Mouse (Mus musculus): ENCODE data around the gene Gm28308. TPM values are rescaled to one million over a fixed set of nuclear protein-coding genes. Genes with fewer than 3 reads are reported as not detected.

Gm28308 gene
- polyA plus RNA-seq, 1 experiment = not detected

- no peaks in the 10 kb centered on the region for H3K36me3 ChIP-seq (ENCODE audit: control insufficient read depth)
- no peaks in the 10 kb centered on the region for H3K9me3 ChIP-seq (ENCODE audit: control insufficient read depth, low read length)
- H3K27me3 ChIP-seq (ENCODE audit: control insufficient read depth) = peaks cover 100% of the 10 kb centered on the region
- no peaks in the 10 kb centered on the region for H3K4me1 ChIP-seq (ENCODE audit: control insufficient read depth)
- TF ChIP-seq GATA1 (IDR thresholded peaks at IDR 0.05; ENCODE audit: low read length) (no peak), TAL1 (IDR thresholded peaks at IDR 0.05; ENCODE audit: low read length) (no peak)
- no peak overlapping the region for H3K4me3 ChIP-seq (replicated peaks)
These were observed 28.0 kb upstream of the Gm28308 start for GRCm38 (mm10) chr6:52241001-52241621.

GRCm38 (mm10) chr6:52240389-52241000 is 27.4 kb upstream of the Gm28308 start, which contains the start of gene Hoxa10:
Hoxa10 (minus strand) TSS chr6:52240854.
- Histone ChIP-seq H3K9me3 (ENCODE audit: control insufficient read depth, low read length) (no peaks in the 10 kb centered on the region), H3K27me3 (ENCODE audit: control insufficient read depth) (peaks cover 100% of the 10 kb centered on the region), H3K4me1 (ENCODE audit: control insufficient read depth) (no peaks in the 10 kb centered on the region), H3K36me3 (ENCODE audit: control insufficient read depth) (no peaks in the 10 kb centered on the region), H3K4me3 (replicated peaks) (no peak within 1 kb of the TSS)
- TF ChIP-seq TAL1 (IDR thresholded peaks at IDR 0.05; ENCODE audit: low read length) = no peak
- no peak for TF ChIP-seq GATA1 (IDR thresholded peaks at IDR 0.05; ENCODE audit: low read length)

- no peaks in the 10 kb centered on the region for H3K9me3 ChIP-seq (ENCODE audit: control insufficient read depth, low read length)
- H3K4me1 ChIP-seq (ENCODE audit: control insufficient read depth) = no peaks in the 10 kb centered on the region
- peaks cover 100% of the 10 kb centered on the region for H3K27me3 ChIP-seq (ENCODE audit: control insufficient read depth)
- H3K36me3 ChIP-seq (ENCODE audit: control insufficient read depth) = no peaks in the 10 kb centered on the region
- no peak overlapping the region for H3K4me3 ChIP-seq (replicated peaks)
- TF ChIP-seq GATA1 (IDR thresholded peaks at IDR 0.05; ENCODE audit: low read length) = no peak
- TF ChIP-seq TAL1 (IDR thresholded peaks at IDR 0.05; ENCODE audit: low read length) = no peak
These were observed 26.7 kb upstream of the Gm28308 start for GRCm38 (mm10) chr6:52239625-52240388.

- peaks cover 100% of the 10 kb centered on the region for H3K27me3 ChIP-seq (ENCODE audit: control insufficient read depth)
These were observed 25.8 kb upstream of the Gm28308 start for GRCm38 (mm10) chr6:52238976-52239375.

GRCm38 (mm10) chr6:52238155-52238545 is 25.0 kb upstream of the Gm28308 start:
- H3K9me3 ChIP-seq (ENCODE audit: control insufficient read depth, low read length) = no peaks in the 10 kb centered on the region; the same call in 1 of the 2 replicates
- TF ChIP-seq TAL1 (IDR thresholded peaks at IDR 0.05; ENCODE audit: low read length) (no peak), GATA1 (IDR thresholded peaks at IDR 0.05; ENCODE audit: low read length) (no peak)
- H3K27me3 ChIP-seq (ENCODE audit: control insufficient read depth) = peaks cover 100% of the 10 kb centered on the region
- no peaks in the 10 kb centered on the region for H3K4me1 ChIP-seq (ENCODE audit: control insufficient read depth)
- no peaks in the 10 kb centered on the region for H3K36me3 ChIP-seq (ENCODE audit: control insufficient read depth)
- H3K4me3 ChIP-seq (replicated peaks) = no peak overlapping the region

More at GRCm38 (mm10) chr6:52238976-52239375, 25.8 kb upstream of the Gm28308 start:
- Histone ChIP-seq H3K9me3 (ENCODE audit: control insufficient read depth, low read length) (no peaks in the 10 kb centered on the region; the same call in 1 of the 2 replicates), H3K36me3 (ENCODE audit: control insufficient read depth) (no peaks in the 10 kb centered on the region), H3K4me1 (ENCODE audit: control insufficient read depth) (no peaks in the 10 kb centered on the region), H3K4me3 (replicated peaks) (no peak overlapping the region)
- TF ChIP-seq TAL1 (IDR thresholded peaks at IDR 0.05; ENCODE audit: low read length) (no peak), GATA1 (IDR thresholded peaks at IDR 0.05; ENCODE audit: low read length) (no peak)

- TF ChIP-seq TAL1 (IDR thresholded peaks at IDR 0.05; ENCODE audit: low read length) = no peak
- no peak for TF ChIP-seq GATA1 (IDR thresholded peaks at IDR 0.05; ENCODE audit: low read length)
- peaks cover 100% of the 10 kb centered on the region for H3K27me3 ChIP-seq (ENCODE audit: control insufficient read depth)
- no peaks in the 10 kb centered on the region for H3K36me3 ChIP-seq (ENCODE audit: control insufficient read depth)
- no peak overlapping the region for H3K4me3 ChIP-seq (replicated peaks)
- no peaks in the 10 kb centered on the region; the same call in 1 of the 2 replicates for H3K9me3 ChIP-seq (ENCODE audit: control insufficient read depth, low read length)
- no peaks in the 10 kb centered on the region for H3K4me1 ChIP-seq (ENCODE audit: control insufficient read depth)
These were observed 24.4 kb upstream of the Gm28308 start for GRCm38 (mm10) chr6:52237346-52238154.

- Histone ChIP-seq H3K27me3 (ENCODE audit: control insufficient read depth) (peaks cover 100% of the 10 kb centered on the region), H3K36me3 (ENCODE audit: control insufficient read depth) (no peaks in the 10 kb centered on the region), H3K4me3 (replicated peaks) (no peak overlapping the region), H3K9me3 (ENCODE audit: control insufficient read depth, low read length) (no peaks in the 10 kb centered on the region; the same call in 1 of the 2 replicates), H3K4me1 (ENCODE audit: control insufficient read depth) (no peaks in the 10 kb centered on the region)
- TF ChIP-seq TAL1 (IDR thresholded peaks at IDR 0.05; ENCODE audit: low read length) = no peak
- TF ChIP-seq GATA1 (IDR thresholded peaks at IDR 0.05; ENCODE audit: low read length) = no peak
These were observed 23.7 kb upstream of the Gm28308 start for GRCm38 (mm10) chr6:52236806-52237205.

- TF ChIP-seq TAL1 (IDR thresholded peaks at IDR 0.05; ENCODE audit: low read length) = no peak
- no peak for TF ChIP-seq GATA1 (IDR thresholded peaks at IDR 0.05; ENCODE audit: low read length)
- H3K27me3 ChIP-seq (ENCODE audit: control insufficient read depth) = peaks cover 100% of the 10 kb centered on the region
- H3K36me3 ChIP-seq (ENCODE audit: control insufficient read depth) = no peaks in the 10 kb centered on the region
- no peaks in the 10 kb centered on the region; the same call in 1 of the 2 replicates for H3K9me3 ChIP-seq (ENCODE audit: control insufficient read depth, low read length)
- H3K4me1 ChIP-seq (ENCODE audit: control insufficient read depth) = no peaks in the 10 kb centered on the region
- no peak overlapping the region for H3K4me3 ChIP-seq (replicated peaks)
These were observed 22.7 kb upstream of the Gm28308 start for GRCm38 (mm10) chr6:52235866-52236265.
